Mouse (Mus musculus): Measurements from ENCODE around the gene Thsd4. TPM values are rescaled to one million over a fixed set of nuclear protein-coding genes. Genes with fewer than 3 reads are reported as not detected.

The Thsd4 gene
- polyA plus RNA-seq, 1 experiment from 2014 or later: 34.9 TPM

DNA sequence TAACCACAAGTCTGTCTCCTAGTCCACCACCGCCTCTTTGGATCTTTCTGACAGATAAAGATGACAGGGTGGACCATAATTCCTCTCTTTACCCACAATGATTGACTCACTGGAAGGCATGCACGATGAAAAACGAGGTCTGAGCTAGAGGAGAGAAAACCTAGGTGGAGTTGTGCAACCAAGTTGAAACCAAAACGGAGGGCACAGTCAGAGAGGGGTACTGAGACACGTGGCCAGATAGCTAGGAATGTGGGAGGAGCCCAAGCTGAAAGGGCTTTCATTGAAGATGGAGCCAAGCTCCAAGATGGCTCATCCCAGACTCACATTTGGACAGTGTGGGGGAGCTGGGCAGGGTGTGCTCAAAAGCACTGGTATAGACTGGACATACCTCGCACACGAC lies 296.4 kb downstream of the Thsd4 start:
- ATAC-seq (replicated peaks; ENCODE audit: low FRiP score, low TSS enrichment, low read depth) (no peak), DNase-seq (ENCODE audit: low spot score) (no peak)
- Histone ChIP-seq H3K4me3 (ENCODE audit: low read depth, low read length) (no peak overlapping the region), H3K4me2 (ENCODE audit: low read length) (no peak overlapping the region), H3K27ac (ENCODE audit: low read depth) (no peak overlapping the region), H3K27me3 (replicated peaks; ENCODE audit: control insufficient read depth, insufficient read depth, low read length) (no peaks in the 10 kb centered on the region), H3K36me3 (ENCODE audit: control insufficient read depth, insufficient read depth, low read length) (no peaks in the 10 kb centered on the region), H3K4me1 (replicated peaks; ENCODE audit: control insufficient read depth, insufficient read depth, low read length) (peaks cover 2% of the 10 kb centered on the region; the same call in 1 of the 2 replicates), H3K9me3 (ENCODE audit: control insufficient read depth, low read length) (no peaks in the 10 kb centered on the region), H3K9ac (ENCODE audit: low read length) (no peak overlapping the region)
- 81% methylated on average over 7 of the region's 7 CpGs for WGBS

DNA sequence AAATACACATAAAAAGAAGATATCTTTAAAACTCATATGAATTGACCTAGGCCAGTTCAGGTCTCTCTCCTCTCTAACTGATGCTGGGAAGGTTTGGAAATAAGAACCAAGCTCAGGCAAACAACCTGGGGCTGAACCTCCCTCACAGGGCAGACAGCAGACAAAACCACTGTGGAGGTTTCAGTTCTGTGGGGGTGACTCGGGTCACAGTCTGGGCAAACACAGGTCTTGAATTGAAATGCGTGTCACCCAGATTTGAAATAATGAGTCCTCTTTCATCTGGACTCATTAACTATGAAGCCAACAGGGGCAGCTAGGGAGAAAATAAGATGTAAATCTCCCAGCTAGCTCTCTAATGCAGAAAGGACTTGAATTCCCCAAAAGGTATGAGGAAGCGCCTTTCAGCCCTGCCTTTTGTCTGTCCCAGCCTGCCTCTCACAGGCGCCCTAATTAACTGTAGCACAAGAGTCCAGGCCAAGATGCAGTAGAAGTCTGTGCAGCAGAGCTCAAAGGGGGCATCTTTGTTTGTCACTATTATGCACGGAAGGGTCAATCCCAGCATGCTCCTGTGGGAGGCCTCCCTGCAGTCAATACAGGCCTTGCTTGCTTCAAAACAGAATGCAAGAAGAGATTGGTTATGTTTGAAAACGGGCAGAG lies 297.7 kb downstream of the Thsd4 start:
- no peak overlapping the region for H3K27ac ChIP-seq (ENCODE audit: low read depth)
- no peak overlapping the region for H3K4me3 ChIP-seq (ENCODE audit: low read depth, low read length)
- ATAC-seq (replicated peaks; ENCODE audit: low FRiP score, low TSS enrichment, low read depth) (no peak), DNase-seq (ENCODE audit: low spot score) (no peak)
- H3K4me1 ChIP-seq (replicated peaks; ENCODE audit: control insufficient read depth, insufficient read depth, low read length): no peaks in the 10 kb centered on the region
- 54% methylated on average over 6 of the region's 6 CpGs for WGBS
- no peaks in the 10 kb centered on the region for H3K9me3 ChIP-seq (ENCODE audit: control insufficient read depth, low read length)
- no peaks in the 10 kb centered on the region for H3K36me3 ChIP-seq (ENCODE audit: control insufficient read depth, insufficient read depth, low read length)
- H3K4me2 ChIP-seq (ENCODE audit: low read length): no peak overlapping the region
- no peaks in the 10 kb centered on the region for H3K27me3 ChIP-seq (replicated peaks; ENCODE audit: control insufficient read depth, insufficient read depth, low read length)
- H3K9ac ChIP-seq (ENCODE audit: low read length): no peak overlapping the region

DNA sequence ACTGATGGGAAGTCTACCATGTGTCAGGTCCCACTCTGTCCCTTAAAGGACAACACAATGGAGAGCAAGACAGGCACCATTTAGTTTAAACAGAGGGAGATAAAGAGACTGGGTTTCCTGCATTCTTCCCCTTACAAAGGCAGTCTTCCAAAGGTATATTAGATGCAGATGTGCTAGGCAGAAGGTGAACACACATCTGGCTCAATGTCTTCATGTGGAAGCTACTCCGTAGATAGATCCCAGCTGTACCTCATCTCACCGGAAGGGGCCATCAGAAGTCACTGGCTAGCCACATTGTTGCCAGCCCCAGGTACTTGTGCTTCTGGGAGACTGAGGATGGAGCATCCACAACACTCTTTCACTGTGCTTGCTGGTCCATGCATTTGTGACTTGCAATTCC lies 301.4 kb downstream of the Thsd4 start:
- WGBS: 88% methylated on average over 2 of the region's 2 CpGs
- DNase-seq (ENCODE audit: low spot score) (no peak), ATAC-seq (replicated peaks; ENCODE audit: low FRiP score, low TSS enrichment, low read depth) (no peak)
- Histone ChIP-seq H3K27me3 (replicated peaks; ENCODE audit: control insufficient read depth, insufficient read depth, low read length) (no peaks in the 10 kb centered on the region), H3K4me2 (ENCODE audit: low read length) (no peak overlapping the region), H3K9ac (ENCODE audit: low read length) (no peak overlapping the region), H3K36me3 (ENCODE audit: control insufficient read depth, insufficient read depth, low read length) (no peaks in the 10 kb centered on the region), H3K27ac (ENCODE audit: low read depth) (no peak overlapping the region), H3K4me1 (replicated peaks; ENCODE audit: control insufficient read depth, insufficient read depth, low read length) (no peaks in the 10 kb centered on the region), H3K9me3 (ENCODE audit: control insufficient read depth, low read length) (no peaks in the 10 kb centered on the region), H3K4me3 (ENCODE audit: low read depth, low read length) (no peak overlapping the region)

DNA sequence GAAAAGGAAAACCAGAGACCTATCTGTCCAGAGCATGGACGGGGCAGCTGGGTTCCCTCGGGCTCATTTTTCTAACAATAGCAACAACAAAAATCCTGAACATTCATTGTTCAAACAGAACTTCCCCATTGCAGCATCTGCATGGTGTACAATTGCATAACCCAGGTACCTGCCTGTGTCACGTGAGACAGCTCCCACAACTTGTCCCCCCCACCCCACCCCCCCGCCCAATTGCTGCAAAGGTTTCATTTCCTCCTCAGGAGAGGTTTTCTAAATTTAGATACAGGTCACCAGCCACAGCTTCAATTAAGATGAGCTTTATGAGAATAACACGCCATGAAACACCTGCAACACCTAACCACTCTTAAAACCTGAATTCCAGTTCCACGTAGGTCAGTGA lies 303.4 kb downstream of the Thsd4 start:
- H3K9ac ChIP-seq (ENCODE audit: low read length): no peak overlapping the region
- H3K4me2 ChIP-seq (ENCODE audit: low read length): no peak overlapping the region
- DNase-seq (ENCODE audit: low spot score): no peak
- no peaks in the 10 kb centered on the region for H3K27me3 ChIP-seq (replicated peaks; ENCODE audit: control insufficient read depth, insufficient read depth, low read length)
- H3K4me1 ChIP-seq (replicated peaks; ENCODE audit: control insufficient read depth, insufficient read depth, low read length): no peaks in the 10 kb centered on the region
- no peaks in the 10 kb centered on the region for H3K9me3 ChIP-seq (ENCODE audit: control insufficient read depth, low read length)
- no peak overlapping the region for H3K4me3 ChIP-seq (ENCODE audit: low read depth, low read length)
- 68% methylated on average over 6 of the region's 6 CpGs for WGBS
- ATAC-seq (replicated peaks; ENCODE audit: low FRiP score, low TSS enrichment, low read depth): no peak
- no peak overlapping the region for H3K27ac ChIP-seq (ENCODE audit: low read depth)
- H3K36me3 ChIP-seq (ENCODE audit: control insufficient read depth, insufficient read depth, low read length): no peaks in the 10 kb centered on the region

DNA sequence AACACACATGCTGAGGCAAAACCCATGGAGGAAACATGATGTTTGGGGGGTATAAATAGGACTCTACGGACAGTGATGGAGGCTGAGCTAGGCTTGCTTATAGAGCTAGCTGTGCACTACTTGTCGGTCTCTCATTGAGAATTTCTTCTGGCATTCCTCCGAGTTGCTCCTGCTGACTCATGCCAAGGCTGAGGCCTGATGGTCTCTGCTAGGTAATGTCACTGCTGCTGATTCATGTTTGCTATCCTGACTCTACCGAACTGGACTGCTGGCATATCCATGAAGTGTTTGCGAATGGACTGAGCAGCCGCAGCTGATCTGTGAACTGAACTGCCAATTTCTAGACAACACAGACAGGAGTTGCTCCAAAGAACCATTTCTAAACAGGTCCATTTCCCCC lies 305.8 kb downstream of the Thsd4 start:
- ATAC-seq (replicated peaks; ENCODE audit: low FRiP score, low TSS enrichment, low read depth): no peak
- H3K27ac ChIP-seq (ENCODE audit: low read depth): no peak overlapping the region
- no peaks in the 10 kb centered on the region for H3K36me3 ChIP-seq (ENCODE audit: control insufficient read depth, insufficient read depth, low read length)
- H3K9me3 ChIP-seq (ENCODE audit: control insufficient read depth, low read length): no peaks in the 10 kb centered on the region
- no peak overlapping the region for H3K4me3 ChIP-seq (ENCODE audit: low read depth, low read length)
- 85% methylated on average over 6 of the region's 6 CpGs for WGBS
- no peak for DNase-seq (ENCODE audit: low spot score)
- no peaks in the 10 kb centered on the region for H3K27me3 ChIP-seq (replicated peaks; ENCODE audit: control insufficient read depth, insufficient read depth, low read length)
- H3K4me1 ChIP-seq (replicated peaks; ENCODE audit: control insufficient read depth, insufficient read depth, low read length): no peaks in the 10 kb centered on the region
- H3K4me2 ChIP-seq (ENCODE audit: low read length): no peak overlapping the region
- no peak overlapping the region for H3K9ac ChIP-seq (ENCODE audit: low read length)

DNA sequence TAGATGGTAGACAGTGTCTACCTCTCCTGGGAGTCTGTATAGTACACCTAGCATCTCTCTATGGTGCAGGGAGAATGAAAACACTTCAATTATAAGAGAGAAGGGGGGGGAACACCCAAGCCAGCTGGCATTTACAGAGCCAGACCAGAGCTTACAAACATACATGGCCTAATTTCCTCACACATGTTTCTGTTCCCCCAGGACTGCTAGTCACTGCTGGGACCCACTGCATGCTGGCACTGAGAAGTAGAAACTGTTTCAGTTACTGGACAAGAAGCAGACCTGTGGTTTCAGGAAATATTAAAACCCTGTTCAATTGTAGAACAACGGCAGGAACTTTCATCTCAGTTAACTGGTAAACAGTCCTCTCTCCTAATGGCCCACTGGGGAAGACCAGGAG lies 308.7 kb downstream of the Thsd4 start:
- Histone ChIP-seq H3K27me3 (replicated peaks; ENCODE audit: control insufficient read depth, insufficient read depth, low read length) (no peaks in the 10 kb centered on the region), H3K4me2 (ENCODE audit: low read length) (no peak overlapping the region), H3K4me1 (replicated peaks; ENCODE audit: control insufficient read depth, insufficient read depth, low read length) (no peaks in the 10 kb centered on the region), H3K4me3 (ENCODE audit: low read depth, low read length) (no peak overlapping the region), H3K9me3 (ENCODE audit: control insufficient read depth, low read length) (no peaks in the 10 kb centered on the region), H3K9ac (ENCODE audit: low read length) (no peak overlapping the region), H3K27ac (ENCODE audit: low read depth) (no peak overlapping the region), H3K36me3 (ENCODE audit: control insufficient read depth, insufficient read depth, low read length) (no peaks in the 10 kb centered on the region)
- DNase-seq (ENCODE audit: low spot score): no peak
- ATAC-seq (replicated peaks; ENCODE audit: low FRiP score, low TSS enrichment, low read depth): no peak
- 52% methylated on average over 1 of the region's 1 CpGs for WGBS

DNA sequence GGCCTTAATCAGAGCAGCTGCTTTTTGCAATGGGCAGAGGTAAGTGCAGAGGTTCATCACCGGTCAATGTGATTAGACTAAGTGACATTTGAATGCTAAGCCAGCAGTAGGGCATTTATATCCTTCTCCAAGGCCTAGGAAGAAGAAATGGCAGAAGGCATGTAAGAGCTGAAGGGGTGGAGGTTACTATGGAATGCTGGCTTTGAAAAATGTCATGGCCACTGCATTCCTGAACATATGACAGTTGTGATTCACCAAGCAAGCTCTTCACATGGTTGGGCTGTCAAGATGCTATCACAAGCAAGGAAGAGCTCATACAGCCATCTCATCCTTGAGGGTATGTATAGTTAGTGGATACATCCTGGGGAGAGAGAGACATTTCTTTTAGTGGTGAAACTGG lies 313.0 kb downstream of the Thsd4 start:
- DNase-seq (ENCODE audit: low spot score) (no peak), ATAC-seq (replicated peaks; ENCODE audit: low FRiP score, low TSS enrichment, low read depth) (no peak)
- Histone ChIP-seq H3K4me1 (replicated peaks; ENCODE audit: control insufficient read depth, insufficient read depth, low read length) (no peaks in the 10 kb centered on the region), H3K27me3 (replicated peaks; ENCODE audit: control insufficient read depth, insufficient read depth, low read length) (no peaks in the 10 kb centered on the region), H3K4me2 (ENCODE audit: low read length) (no peak overlapping the region), H3K36me3 (ENCODE audit: control insufficient read depth, insufficient read depth, low read length) (no peaks in the 10 kb centered on the region), H3K9ac (ENCODE audit: low read length) (no peak overlapping the region), H3K4me3 (ENCODE audit: low read depth, low read length) (no peak overlapping the region), H3K9me3 (ENCODE audit: control insufficient read depth, low read length) (no peaks in the 10 kb centered on the region), H3K27ac (ENCODE audit: low read depth) (no peak overlapping the region)
- 90% methylated on average over 1 of the region's 1 CpGs for WGBS

DNA sequence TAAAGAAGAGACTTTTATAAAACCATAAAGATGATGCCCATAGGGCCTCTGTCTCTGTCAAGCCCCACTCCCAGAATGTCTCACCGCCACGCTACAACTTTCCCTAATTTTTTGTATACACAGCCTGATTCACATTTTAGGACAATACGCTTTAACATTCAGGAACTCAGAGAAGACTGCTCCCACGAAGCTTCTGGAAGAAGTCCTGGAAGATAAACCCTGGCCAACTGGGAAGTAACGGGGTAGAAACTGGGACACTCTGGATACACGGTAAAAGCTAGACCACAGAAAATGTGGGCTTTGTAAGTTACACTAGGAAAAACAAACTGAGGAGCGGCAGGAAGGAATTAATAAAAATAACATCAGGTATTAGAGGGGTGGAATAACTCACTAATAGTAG lies 318.7 kb downstream of the Thsd4 start:
- Histone ChIP-seq H3K9me3 (ENCODE audit: control insufficient read depth, low read length) (no peaks in the 10 kb centered on the region), H3K9ac (ENCODE audit: low read length) (no peak overlapping the region), H3K4me3 (ENCODE audit: low read depth, low read length) (no peak overlapping the region), H3K27ac (ENCODE audit: low read depth) (no peak overlapping the region), H3K4me1 (replicated peaks; ENCODE audit: control insufficient read depth, insufficient read depth, low read length) (no peaks in the 10 kb centered on the region), H3K27me3 (replicated peaks; ENCODE audit: control insufficient read depth, insufficient read depth, low read length) (no peaks in the 10 kb centered on the region), H3K36me3 (ENCODE audit: control insufficient read depth, insufficient read depth, low read length) (no peaks in the 10 kb centered on the region), H3K4me2 (ENCODE audit: low read length) (no peak overlapping the region)
- DNase-seq (ENCODE audit: low spot score) (no peak), ATAC-seq (replicated peaks; ENCODE audit: low FRiP score, low TSS enrichment, low read depth) (no peak)
- WGBS: 76% methylated on average over 7 of the region's 7 CpGs

DNA sequence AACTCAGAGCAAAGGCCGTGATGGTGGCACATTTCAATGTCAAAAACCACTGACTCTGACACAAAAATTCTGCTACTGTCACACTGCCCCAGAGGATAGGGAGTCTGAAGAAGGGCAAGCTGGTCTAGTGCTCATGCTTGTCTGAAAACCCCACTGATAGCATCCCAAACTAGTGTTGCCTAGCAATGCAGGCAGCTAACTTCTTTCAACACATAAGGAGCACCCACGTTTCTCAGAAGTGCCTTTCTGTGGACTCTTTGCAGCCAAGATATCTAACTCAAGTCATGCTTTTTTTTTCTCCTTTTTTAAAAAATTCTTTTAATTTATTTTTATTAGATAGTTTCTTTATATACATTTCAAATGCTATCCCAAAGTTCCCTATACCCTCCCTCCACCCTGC lies 321.4 kb downstream of the Thsd4 start:
- no peak for ATAC-seq (replicated peaks; ENCODE audit: low FRiP score, low TSS enrichment, low read depth)
- no peak overlapping the region for H3K4me2 ChIP-seq (ENCODE audit: low read length)
- H3K36me3 ChIP-seq (ENCODE audit: control insufficient read depth, insufficient read depth, low read length): no peaks in the 10 kb centered on the region
- 83% methylated on average over 2 of the region's 2 CpGs for WGBS
- H3K9ac ChIP-seq (ENCODE audit: low read length): no peak overlapping the region
- no peak overlapping the region for H3K4me3 ChIP-seq (ENCODE audit: low read depth, low read length)
- no peak for DNase-seq (ENCODE audit: low spot score)
- H3K27me3 ChIP-seq (replicated peaks; ENCODE audit: control insufficient read depth, insufficient read depth, low read length): no peaks in the 10 kb centered on the region
- no peak overlapping the region for H3K27ac ChIP-seq (ENCODE audit: low read depth)
- H3K4me1 ChIP-seq (replicated peaks; ENCODE audit: control insufficient read depth, insufficient read depth, low read length): no peaks in the 10 kb centered on the region
- no peaks in the 10 kb centered on the region for H3K9me3 ChIP-seq (ENCODE audit: control insufficient read depth, low read length)
